Mouse (Mus musculus) E14TG2a.4 (cell line): ENCODE results near the gene Olfr429.
"Not testable (repeated sequence)": the region's sequence is repeated elsewhere in the genome, so short reads cannot be mapped to it uniquely, and the experiment has no call there.

Source experiments
- H3K27me3 ChIP-seq: 2 replicates; pipeline ENCODE4 v1.6.1; 2014; ENCODE audit warnings: low read length, control low read depth; ENCODE audit not compliant: insufficient read depth
- H3K36me3 ChIP-seq: 2 replicates; pipeline ENCODE4 v1.6.1; 2014; ENCODE audit warnings: low read length, control low read depth; ENCODE audit not compliant: insufficient read depth
- H3K4me1 ChIP-seq: replicated peaks from 2 replicates; pipeline ENCODE4 v1.6.1; 2014; ENCODE audit warnings: low read depth, low read length, control low read depth
- H3K4me3 ChIP-seq: replicated peaks from 2 replicates; pipeline ENCODE4 v1.5.1; 2014; ENCODE audit warnings: mild to moderate bottlenecking, low read length
- H3K9me3 ChIP-seq: 2 replicates; pipeline ENCODE4 v1.6.1; 2014; ENCODE audit warnings: low read length, control low read depth
- CTCF ChIP-seq: conservative IDR thresholded peaks from 2 replicates; pipeline ENCODE4 v1.5.1; 2014; ENCODE audit warnings: low read length
- NANOG ChIP-seq: IDR thresholded peaks from 2 replicates; pipeline ENCODE4 v1.6.1; 2014; ENCODE audit warnings: borderline replicate concordance, low read length, mixed read lengths
- POU5F1 ChIP-seq: IDR thresholded peaks from 2 replicates; pipeline ENCODE4 v1.6.1; 2014; ENCODE audit warnings: low read length, borderline replicate concordance

Olfr429 gene

DNA sequence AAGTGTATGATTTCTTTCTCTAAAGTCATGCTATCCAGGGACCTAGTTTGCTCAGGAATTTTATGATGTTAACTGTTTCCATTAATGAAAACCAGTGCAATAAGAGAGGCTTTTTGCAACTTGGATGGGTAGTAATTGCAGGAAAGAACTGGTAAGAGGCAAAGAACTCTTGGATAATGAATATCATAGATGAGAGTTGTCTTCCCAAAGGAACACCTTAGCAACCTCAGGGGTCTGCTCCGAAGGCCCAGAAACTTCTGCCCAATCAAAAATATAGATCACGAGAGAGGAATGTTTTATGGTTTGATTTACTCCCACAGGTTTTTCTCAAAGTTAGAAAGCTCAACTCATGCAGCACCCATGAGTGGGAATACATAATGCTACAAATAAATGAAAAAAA is at the start of gene Olfr429:
Olfr429 (plus strand) TSS at position 301 of the 400 bp plus-strand sequence.
- no peaks in the 10 kb centered on the region for H3K27me3 ChIP-seq
- H3K4me3 ChIP-seq, result no peak within 1 kb of the TSS
- H3K4me1 ChIP-seq, result no peaks in the 10 kb centered on the region
- TF ChIP-seq POU5F1 (no peak), CTCF (no peak), NANOG (no peak)
- no peaks in the 10 kb centered on the region for H3K36me3 ChIP-seq
- peaks cover 2% of the 10 kb centered on the region; the same call in 1 of the 2 replicates for H3K9me3 ChIP-seq

GRCm38 (mm10) chr1:174035841-174036240 is 48.3 kb upstream of the Olfr429 start:
- TF ChIP-seq POU5F1 (no peak), NANOG (no peak), CTCF (no peak)
- Histone ChIP-seq H3K27me3 (no peaks in the 10 kb centered on the region), H3K36me3 (no peaks in the 10 kb centered on the region), H3K9me3 (no peaks in the 10 kb centered on the region), H3K4me3 (no peak overlapping the region), H3K4me1 (no peaks in the 10 kb centered on the region)

GRCm38 (mm10) chr1:174038480-174038879 is 45.7 kb upstream of the Olfr429 start:
- H3K4me1 ChIP-seq, result no peaks in the 10 kb centered on the region
- no peaks in the 10 kb centered on the region for H3K9me3 ChIP-seq
- H3K27me3 ChIP-seq, result no peaks in the 10 kb centered on the region
- no peak for TF ChIP-seq NANOG
- no peak for TF ChIP-seq CTCF
- TF ChIP-seq POU5F1, result no peak
- H3K4me3 ChIP-seq, result no peak overlapping the region
- H3K36me3 ChIP-seq, result no peaks in the 10 kb centered on the region

- Histone ChIP-seq H3K36me3 (no peaks in the 10 kb centered on the region), H3K4me1 (no peaks in the 10 kb centered on the region), H3K9me3 (no peaks in the 10 kb centered on the region), H3K27me3 (no peaks in the 10 kb centered on the region), H3K4me3 (no peak within 1 kb of the TSS)
- TF ChIP-seq NANOG, result no peak
- TF ChIP-seq CTCF, result no peak
These were observed 43.5 kb upstream of the Olfr429 start, which contains the start of gene Olfr433 for GRCm38 (mm10) chr1:174040523-174041177. Gene Olfr433, plus strand, starts transcription at chr1:174040705.

DNA sequence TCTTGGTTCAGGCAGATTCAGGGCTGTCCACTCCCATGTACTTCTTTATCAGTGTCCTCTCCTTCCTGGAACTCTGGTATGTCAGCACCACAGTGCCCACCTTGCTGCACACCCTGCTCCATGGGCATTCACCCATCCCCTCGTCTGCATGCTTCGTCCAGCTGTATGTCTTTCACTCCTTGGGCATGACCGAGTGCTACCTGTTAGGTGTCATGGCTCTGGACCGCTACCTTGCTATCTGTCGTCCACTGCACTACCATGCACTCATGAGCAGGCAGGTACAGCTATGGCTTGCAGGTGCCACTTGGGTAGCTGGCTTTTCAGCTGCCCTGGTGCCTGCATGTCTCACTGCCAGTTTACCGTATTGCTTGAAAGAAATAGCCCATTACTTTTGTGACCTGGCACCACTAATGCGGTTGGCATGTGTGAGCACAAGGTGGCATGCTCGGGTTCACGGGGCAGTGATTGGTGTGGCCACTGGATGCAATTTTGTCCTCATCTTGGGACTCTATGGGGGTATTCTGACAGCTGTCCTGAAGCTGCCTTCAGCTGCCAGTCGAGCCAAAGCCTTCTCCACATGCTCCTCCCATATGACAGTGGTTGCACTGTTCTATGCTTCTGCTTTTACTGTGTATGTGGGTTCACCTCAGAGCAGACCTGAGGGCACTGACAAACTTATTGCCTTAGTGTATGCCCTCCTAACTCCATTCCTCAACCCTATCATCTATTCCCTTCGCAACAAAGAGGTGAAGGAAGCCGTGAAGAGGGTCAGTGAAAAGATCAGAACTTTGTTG is 41.8 kb upstream of the Olfr429 start:
- not testable (repeated sequence) for H3K36me3 ChIP-seq, H3K4me3 ChIP-seq, H3K4me1 ChIP-seq, H3K27me3 ChIP-seq, H3K9me3 ChIP-seq

DNA sequence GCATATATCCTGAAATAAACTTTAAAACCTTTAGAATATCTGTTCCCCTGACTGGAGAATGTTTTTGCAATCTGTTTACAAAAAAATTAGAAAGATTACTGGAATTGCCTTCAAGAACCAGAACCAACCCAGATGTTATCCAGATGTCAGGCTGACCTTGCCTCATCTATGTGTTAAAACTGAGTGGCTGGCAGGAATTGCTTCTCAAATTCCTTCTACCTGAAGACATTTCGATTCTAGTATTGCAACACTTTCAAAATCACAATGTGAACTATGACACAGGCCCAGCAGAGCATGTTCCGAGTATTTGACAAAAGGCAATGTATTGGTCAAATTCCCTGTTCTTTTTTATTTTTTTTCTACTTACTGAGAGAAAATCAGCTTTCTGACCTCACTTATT is 39.7 kb upstream of the Olfr429 start:
- TF ChIP-seq POU5F1, result no peak
- TF ChIP-seq NANOG, result no peak
- TF ChIP-seq CTCF, result no peak
- Histone ChIP-seq H3K4me3 (no peak overlapping the region), H3K27me3 (no peaks in the 10 kb centered on the region), H3K4me1 (no peaks in the 10 kb centered on the region), H3K9me3 (no peaks in the 10 kb centered on the region), H3K36me3 (no peaks in the 10 kb centered on the region)

DNA sequence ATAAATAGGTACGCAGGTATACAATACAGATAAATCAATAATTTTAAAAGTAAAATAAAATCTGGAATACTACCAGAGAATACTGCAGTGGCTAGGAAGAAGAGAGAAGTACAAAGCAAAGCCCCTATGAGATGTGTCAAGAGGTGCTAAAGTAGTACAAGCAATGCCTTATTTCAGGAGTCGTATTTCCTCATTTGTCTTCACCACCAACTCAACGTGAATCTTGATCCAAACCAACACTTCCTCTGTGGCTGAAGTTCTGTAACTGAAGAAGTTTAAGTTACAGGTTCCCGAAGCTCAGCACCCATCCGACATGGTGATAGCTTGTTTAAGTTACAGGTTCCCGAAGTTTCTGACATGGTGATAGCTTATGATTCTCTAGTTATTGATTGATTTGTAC is 35.9 kb upstream of the Olfr429 start:
- not testable (repeated sequence) for H3K27me3 ChIP-seq, H3K36me3 ChIP-seq, H3K4me1 ChIP-seq, H3K9me3 ChIP-seq, H3K4me3 ChIP-seq

DNA sequence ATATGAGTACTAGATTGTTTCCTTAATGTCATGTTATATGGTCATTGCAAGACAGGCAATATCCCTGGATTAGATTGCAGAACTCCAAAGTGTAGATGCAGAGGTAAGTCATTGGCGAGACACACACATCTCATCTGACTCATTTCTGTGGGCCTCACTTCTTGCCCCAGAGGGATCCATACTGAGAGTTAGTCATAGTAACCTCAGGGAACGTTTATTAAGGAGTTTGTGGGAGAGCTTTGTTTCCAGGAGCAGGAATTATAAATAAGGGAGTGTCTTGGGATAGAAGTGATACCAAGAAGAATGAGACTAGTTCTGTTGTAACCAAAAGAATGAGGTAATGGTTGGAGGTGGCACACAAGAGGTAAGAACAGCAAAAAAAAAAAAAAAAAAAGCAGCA is 35.2 kb upstream of the Olfr429 start, which contains the start of gene Olfr432:
Olfr432 (plus strand) TSS at position 313 of the 400 bp plus-strand sequence.
- Histone ChIP-seq H3K27me3 (no peaks in the 10 kb centered on the region), H3K9me3 (no peaks in the 10 kb centered on the region), H3K4me3 (no peak within 1 kb of the TSS), H3K36me3 (no peaks in the 10 kb centered on the region), H3K4me1 (no peaks in the 10 kb centered on the region)
- TF ChIP-seq NANOG, result no peak
- TF ChIP-seq POU5F1, result no peak
- no peak for TF ChIP-seq CTCF

GRCm38 (mm10) chr1:174049357-174049756 is 34.8 kb upstream of the Olfr429 start:
- not testable (repeated sequence) for H3K4me1 ChIP-seq, H3K36me3 ChIP-seq, H3K4me3 ChIP-seq, H3K27me3 ChIP-seq, H3K9me3 ChIP-seq
